Mouse (Mus musculus) G1E (cell line): Measurements from ENCODE around the gene Tfdp1.

Experiments
- CTCF ChIP-seq: IDR thresholded peaks from 2 replicates; pipeline ENCODE4 v1.5.1; 2012; ENCODE audit warnings: low read depth, low read length, inconsistent platforms, mixed read lengths
- POLR2AphosphoS5 ChIP-seq: IDR thresholded peaks from 2 replicates; pipeline ENCODE4 v1.6.1; 2012; ENCODE audit warnings: low read depth, low read length, inconsistent platforms; ENCODE audit not compliant: insufficient replicate concordance

GRCm38 (mm10) chr8:13388744-13389143 is 50.2 kb downstream of the Tfdp1 start:
- TF ChIP-seq POLR2AphosphoS5 = no peak
- TF ChIP-seq CTCF = no peak
